Mouse (Mus musculus) cerebral cortex, adult 2 months (tissue): ENCODE results near the gene Cpt1a.

ENCODE experiments used
- WGBS: fragments of 180-500 bp; shearing (Covaris S2); methylation state at CpG from one replicate; pipeline ENCODE4 v1.1.7; 2018; 5-methylcytosine and 5-hydroxymethylcytosine counted together

Gene Cpt1a

DNA sequence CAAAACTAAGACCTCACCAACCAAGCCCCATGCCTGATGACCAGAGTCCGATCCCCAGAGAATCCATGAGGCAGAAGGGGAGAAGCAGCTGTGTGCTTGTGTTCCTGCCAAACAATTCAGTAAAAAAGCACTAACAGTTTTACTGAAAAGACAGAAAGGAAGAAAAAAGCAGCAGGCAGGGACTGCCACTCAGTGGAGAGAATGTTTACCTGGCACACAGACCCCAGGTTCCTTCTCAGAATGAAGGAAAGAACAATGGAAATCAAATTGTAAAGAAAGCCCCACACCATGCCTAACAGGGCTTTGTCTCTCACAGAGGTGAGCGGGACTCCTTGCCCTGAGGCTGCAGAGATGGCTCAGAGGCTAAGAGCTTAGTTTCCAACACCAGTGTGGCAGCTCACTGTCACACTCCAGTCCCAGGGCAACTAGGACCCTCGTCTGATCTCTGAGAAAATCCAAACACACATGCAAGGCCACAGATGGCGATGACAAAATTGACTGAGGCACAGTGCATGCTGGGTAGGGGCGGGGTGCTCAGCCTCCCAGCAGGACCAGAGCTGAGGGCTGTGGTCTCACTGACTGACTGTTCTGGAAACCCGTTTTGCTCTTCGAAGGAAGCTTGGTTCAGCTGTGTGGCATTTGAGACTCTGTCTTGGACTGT lies 107.2 kb downstream of the Cpt1a start:
- WGBS, result 54% methylated on average over 7 of the region's 7 CpGs

GRCm38 (mm10) chr19:3431066-3431465 lies 108.9 kb downstream of the Cpt1a start:
- 87% methylated on average over 7 of the region's 7 CpGs for WGBS

GRCm38 (mm10) chr19:3431969-3432368 lies 109.8 kb downstream of the Cpt1a start:
- WGBS, result 84% methylated on average over 1 of the region's 2 CpGs

DNA sequence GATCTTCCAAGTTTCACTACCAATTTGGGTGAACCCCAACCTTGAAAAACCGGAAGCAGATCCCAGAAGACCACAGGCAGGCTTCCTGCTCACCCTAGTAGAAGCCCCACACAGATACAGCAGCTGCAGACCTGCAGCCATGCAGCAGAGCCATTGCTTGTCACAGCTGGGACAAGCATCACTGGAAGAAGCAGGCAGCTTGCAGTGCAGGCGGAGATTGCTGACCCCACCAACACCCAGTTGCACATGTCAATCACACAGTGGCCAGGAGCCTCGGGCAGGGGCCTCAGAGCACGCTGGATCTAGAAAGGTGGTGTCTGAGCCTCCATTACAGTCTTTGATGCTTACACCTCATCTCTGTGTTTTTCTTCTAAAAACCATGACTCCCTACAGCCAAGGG lies 112.0 kb downstream of the Cpt1a start:
- 63% methylated on average over 4 of the region's 4 CpGs for WGBS

- WGBS, result 72% methylated on average over 4 of the region's 4 CpGs
These were observed 112.5 kb downstream of the Cpt1a start for GRCm38 (mm10) chr19:3434641-3435040.
